Mouse (Mus musculus) hindbrain, embryonic 10.5 days (tissue): ENCODE measurements around the gene Pcbp4. TPM values are rescaled to one million over a fixed set of nuclear protein-coding genes. Genes with fewer than 3 reads are reported as not detected.

ENCODE experiments used
- DNase-seq: peaks from one replicate; pipeline ENCODE4 v3.0.0-alpha.2; 2017; ENCODE audit warnings: low spot score
- H3K27ac ChIP-seq: fragments of 300-500 bp; sonication (generic); 2 replicates; pipeline ENCODE4 v1.5.1; 2016; ENCODE audit warnings: mild to moderate bottlenecking, moderate library complexity
- H3K27me3 ChIP-seq: fragments of 300-500 bp; sonication (generic); 2 replicates; pipeline ENCODE4 v1.6.1; 2016; ENCODE audit warnings: mild to moderate bottlenecking; ENCODE audit not compliant: poor library complexity, insufficient read depth, severe bottlenecking
- H3K36me3 ChIP-seq: fragments of 300-500 bp; sonication (generic); 2 replicates; pipeline ENCODE4 v1.6.1; 2016; ENCODE audit warnings: mild to moderate bottlenecking, moderate library complexity
- H3K4me1 ChIP-seq: fragments of 300-500 bp; sonication (generic); replicated peaks from 2 replicates; pipeline ENCODE4 v1.6.1; 2016; ENCODE audit warnings: mild to moderate bottlenecking
- H3K4me3 ChIP-seq: fragments of 300-500 bp; sonication (generic); 2 replicates; pipeline ENCODE4 v1.5.1; 2016; ENCODE audit warnings: mild to moderate bottlenecking, moderate library complexity
- H3K9me3 ChIP-seq: fragments of 300-500 bp; sonication (generic); 2 replicates; pipeline ENCODE4 v1.6.1; 2016; ENCODE audit warnings: mild to moderate bottlenecking, moderate library complexity
- WGBS: fragments of 180-500 bp; shearing (Covaris S2); methylation state at CpG from one replicate; pipeline ENCODE4 v1.1.7; 2016; 5-methylcytosine and 5-hydroxymethylcytosine counted together
- polyA plus RNA-seq: library from polyadenylated mRNA; unstranded; fragments of >200 nt; fragmentation: Nextera tagmentation; extraction: Ambion mirVana; gene quantifications from 2 replicates; pipeline ENCODE4 v1.2.1, GENCODE M21; 2016

The Pcbp4 gene
- polyA plus RNA-seq, 1 experiment from 2014 or later: 430 TPM

DNA sequence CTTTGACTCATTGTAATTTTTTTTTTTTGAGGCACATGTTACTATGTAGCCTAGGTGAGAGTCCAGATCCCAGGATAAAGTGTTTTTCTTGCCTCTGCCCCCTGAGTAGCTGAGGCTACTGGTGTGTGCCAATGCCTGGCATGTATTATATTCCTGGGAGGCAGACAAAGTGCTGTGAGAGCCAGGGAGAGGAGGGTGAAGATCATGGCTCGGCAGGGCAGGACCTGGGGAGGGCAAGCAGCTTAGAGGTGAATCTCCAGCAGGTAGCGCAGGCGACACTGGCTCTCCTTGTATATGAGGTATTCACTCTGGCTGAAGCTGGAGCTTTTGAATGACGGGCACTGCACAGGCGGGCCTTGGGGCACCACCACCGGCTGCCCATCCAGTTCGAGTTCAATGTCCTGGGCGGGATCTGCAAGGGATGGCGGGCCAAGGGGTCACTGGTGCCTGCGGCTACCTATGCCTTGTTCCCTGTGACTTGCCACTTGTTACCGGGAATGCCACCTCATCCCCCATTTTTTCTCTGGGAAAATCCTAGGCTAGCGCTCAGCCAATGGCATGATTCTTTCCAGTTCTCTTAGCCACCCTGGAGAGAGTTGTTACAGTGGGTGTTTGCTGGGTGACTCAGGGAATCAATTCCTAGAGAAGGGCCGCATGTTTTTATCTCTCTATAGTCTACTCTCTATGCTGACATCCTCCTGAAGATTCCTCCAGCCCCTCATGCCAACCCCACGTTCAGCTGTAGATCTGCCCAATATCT, 18.1 kb downstream of the Pcbp4 start:
- Histone ChIP-seq H3K36me3 (peaks cover 2% of the 10 kb centered on the region), H3K4me3 (no peak overlapping the region), H3K9me3 (no peaks in the 10 kb centered on the region), H3K27me3 (peaks cover 21% of the 10 kb centered on the region), H3K27ac (peak overlapping the region; percentile 50; the same call in 1 of the 2 replicates), H3K4me1 (peaks cover 59% of the 10 kb centered on the region)
- no peak for DNase-seq
- 57% methylated on average over 14 of the region's 14 CpGs for WGBS

DNA sequence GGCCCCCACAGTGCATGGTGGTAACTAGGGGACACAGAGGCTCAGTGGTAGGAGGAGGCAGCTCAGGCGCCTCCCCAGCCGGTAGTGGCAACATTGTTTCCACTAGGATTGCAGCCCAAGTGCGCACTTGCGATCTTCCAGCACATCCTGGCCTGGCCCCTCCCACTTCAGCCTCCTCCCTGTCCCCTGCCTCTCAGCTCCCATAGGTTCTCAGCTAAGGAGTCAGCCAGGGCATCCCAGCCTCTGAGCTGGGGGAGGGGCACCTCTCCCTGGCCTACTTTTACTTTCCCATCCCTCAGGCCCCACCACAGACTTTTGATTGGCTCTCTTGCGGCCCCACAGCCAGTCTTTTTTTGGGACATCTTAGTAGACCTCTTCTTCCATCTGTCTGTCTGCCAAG, 18.8 kb downstream of the Pcbp4 start:
- peaks cover 66% of the 10 kb centered on the region for H3K4me1 ChIP-seq
- no peaks in the 10 kb centered on the region for H3K36me3 ChIP-seq
- peak overlapping the region; percentile 50; the same call in 1 of the 2 replicates for H3K27ac ChIP-seq
- peak overlapping the region; percentile 19; the same call in 1 of the 2 replicates for H3K4me3 ChIP-seq
- H3K27me3 ChIP-seq: peaks cover 20% of the 10 kb centered on the region
- peak; percentile 33 for DNase-seq
- no peaks in the 10 kb centered on the region for H3K9me3 ChIP-seq
- whole genome bisulfite sequencing: 13% methylated on average over 5 of the region's 5 CpGs

DNA sequence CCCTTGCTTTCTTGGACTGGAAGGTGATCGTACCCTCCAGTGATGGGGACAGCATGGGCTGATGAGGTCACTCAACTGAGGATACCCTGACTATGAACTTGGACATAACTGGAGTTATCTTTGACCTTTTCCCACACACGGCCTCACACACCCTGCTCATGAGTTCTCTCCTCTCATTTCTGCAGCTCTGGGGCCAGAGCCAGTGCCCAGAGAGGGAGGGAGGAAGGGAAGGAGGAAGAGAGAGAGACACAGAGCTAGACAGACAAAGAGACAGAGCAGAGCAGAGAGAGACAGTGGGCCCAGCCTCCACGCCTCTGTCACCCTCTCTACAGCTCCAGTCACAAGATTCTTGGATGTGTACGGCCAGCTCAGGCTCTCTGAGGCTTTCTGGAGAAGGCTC, 19.2 kb downstream of the Pcbp4 start:
- H3K4me1 ChIP-seq: peaks cover 70% of the 10 kb centered on the region
- peak overlapping the region; percentile 35 for H3K27ac ChIP-seq
- H3K36me3 ChIP-seq: no peaks in the 10 kb centered on the region
- no peaks in the 10 kb centered on the region for H3K9me3 ChIP-seq
- 76% methylated on average over 4 of the region's 4 CpGs for WGBS
- H3K27me3 ChIP-seq: peaks cover 20% of the 10 kb centered on the region
- no peak overlapping the region for H3K4me3 ChIP-seq
- no peak for DNase-seq

DNA sequence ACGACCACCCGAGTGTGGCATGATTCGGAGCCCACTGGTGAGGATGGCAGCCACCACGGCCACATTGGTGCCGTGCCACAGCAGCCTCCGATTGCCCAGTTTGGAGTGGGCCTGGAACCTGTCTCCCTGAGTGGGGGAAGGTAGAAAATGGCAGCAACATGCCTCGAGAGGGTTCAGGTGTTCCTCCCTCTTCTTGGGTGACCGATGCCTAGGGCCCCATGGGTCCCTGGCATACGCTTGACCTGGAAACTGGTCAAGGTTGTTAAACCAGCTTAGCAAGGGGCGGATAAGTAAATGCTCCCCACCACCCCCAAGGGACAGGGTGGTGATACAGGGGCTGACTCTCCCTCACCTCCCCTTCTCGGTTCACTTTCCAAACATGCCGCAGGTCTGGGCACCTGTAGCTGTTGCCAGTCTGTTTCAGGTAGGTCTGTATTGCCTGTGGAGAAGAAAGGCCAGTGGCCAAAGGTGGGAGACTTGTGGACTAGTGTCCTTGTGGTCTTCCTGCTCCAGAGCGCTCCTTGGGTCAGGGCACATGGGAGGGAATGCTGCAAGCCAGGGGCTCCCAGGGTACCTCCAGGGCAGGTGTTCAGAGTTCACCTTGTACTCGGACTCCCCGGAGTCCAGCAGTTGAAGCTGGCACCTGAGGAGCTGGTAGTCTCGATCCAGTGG, 20.1 kb downstream of the Pcbp4 start:
- H3K27me3 ChIP-seq: peaks cover 20% of the 10 kb centered on the region
- no peak overlapping the region for H3K4me3 ChIP-seq
- H3K4me1 ChIP-seq: peaks cover 79% of the 10 kb centered on the region
- H3K9me3 ChIP-seq: no peaks in the 10 kb centered on the region
- no peaks in the 10 kb centered on the region for H3K36me3 ChIP-seq
- WGBS: 91% methylated on average over 16 of the region's 16 CpGs
- peak overlapping the region; percentile 81; the same call in 1 of the 2 replicates for H3K27ac ChIP-seq
- no peak for DNase-seq

DNA sequence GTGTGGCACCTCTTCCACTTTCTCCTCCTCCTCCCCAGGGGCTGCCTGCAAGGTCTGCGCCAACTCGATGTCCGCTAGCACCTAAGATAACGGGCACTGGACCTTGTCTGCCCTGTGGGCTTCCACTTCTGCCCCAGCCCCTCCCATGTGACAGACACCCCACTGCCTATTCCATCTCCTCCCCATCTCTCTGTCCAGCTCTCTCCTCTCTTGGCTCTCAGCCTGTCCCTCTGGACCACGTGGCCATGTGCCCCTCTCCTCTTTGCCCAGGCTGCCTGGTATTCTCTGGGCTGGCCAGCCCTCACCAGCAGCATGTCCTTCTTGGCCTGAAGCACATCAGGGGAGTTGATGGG, 20.6 kb downstream of the Pcbp4 start:
- Histone ChIP-seq H3K4me1 (peaks cover 84% of the 10 kb centered on the region), H3K27me3 (peaks cover 20% of the 10 kb centered on the region), H3K4me3 (no peak overlapping the region; the same call in 1 of the 2 replicates), H3K9me3 (no peaks in the 10 kb centered on the region), H3K27ac (peak overlapping the region; percentile 81), H3K36me3 (no peaks in the 10 kb centered on the region)
- WGBS: 85% methylated on average over 5 of the region's 5 CpGs
- no peak for DNase-seq

DNA sequence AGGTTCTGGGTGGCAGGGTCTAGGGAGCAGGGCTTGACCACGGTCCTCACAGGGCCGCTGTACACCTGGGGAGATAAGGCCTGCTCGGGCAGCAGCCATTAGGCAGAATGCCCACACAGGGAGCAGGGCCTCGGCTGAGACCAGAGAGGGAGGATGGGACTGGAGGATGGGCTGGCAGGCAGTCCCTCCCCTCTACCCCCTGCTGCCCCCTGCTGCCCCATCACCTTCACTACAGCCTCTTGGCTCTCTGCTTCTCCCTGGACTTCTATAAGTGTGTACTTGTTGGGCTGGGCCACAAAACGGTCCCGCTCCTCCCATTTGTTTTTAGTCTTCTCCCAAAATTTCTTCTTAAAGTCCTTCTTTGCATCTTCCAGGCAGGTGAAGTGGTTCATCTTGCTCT, 21.4 kb downstream of the Pcbp4 start:
- DNase-seq: peak; percentile 86
- peak overlapping the region; percentile 81 for H3K27ac ChIP-seq
- H3K36me3 ChIP-seq: peaks cover 4% of the 10 kb centered on the region
- peaks cover 20% of the 10 kb centered on the region for H3K27me3 ChIP-seq
- no peaks in the 10 kb centered on the region for H3K9me3 ChIP-seq
- H3K4me1 ChIP-seq: peaks cover 84% of the 10 kb centered on the region
- peak overlapping the region; percentile 3; the same call in 1 of the 2 replicates for H3K4me3 ChIP-seq
- 4% methylated on average over 6 of the region's 6 CpGs for WGBS

DNA sequence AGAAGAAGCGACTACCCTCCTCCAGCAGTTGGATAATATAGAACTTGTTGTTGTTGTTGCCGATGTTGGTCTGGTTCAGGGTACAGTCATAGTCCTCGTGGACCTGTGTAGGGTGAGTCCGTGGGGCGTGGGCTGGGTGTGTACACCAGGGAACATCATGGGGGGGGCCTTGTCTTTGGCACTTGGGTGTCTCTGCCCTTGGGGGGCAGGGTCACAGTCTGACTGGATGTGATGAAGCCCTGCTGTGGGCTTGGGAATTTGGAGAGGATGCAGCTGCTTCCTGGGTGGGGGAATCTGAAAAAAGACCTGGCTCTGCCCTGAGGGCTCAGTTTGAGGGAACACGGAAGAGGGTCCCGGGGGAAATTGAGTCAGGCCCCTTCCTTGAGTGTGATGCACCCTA, 22.0 kb downstream of the Pcbp4 start:
- peaks cover 15% of the 10 kb centered on the region; the same call in 1 of the 2 replicates for H3K27me3 ChIP-seq
- peak overlapping the region; percentile 80 for H3K27ac ChIP-seq
- WGBS: 66% methylated on average over 7 of the region's 7 CpGs
- H3K9me3 ChIP-seq: no peaks in the 10 kb centered on the region
- DNase-seq: no peak
- H3K4me1 ChIP-seq: peaks cover 80% of the 10 kb centered on the region
- H3K4me3 ChIP-seq: 0 out of 2 replicates have a peak overlapping the region, but pooled peaks have one; percentile 3
- H3K36me3 ChIP-seq: peaks cover 10% of the 10 kb centered on the region

DNA sequence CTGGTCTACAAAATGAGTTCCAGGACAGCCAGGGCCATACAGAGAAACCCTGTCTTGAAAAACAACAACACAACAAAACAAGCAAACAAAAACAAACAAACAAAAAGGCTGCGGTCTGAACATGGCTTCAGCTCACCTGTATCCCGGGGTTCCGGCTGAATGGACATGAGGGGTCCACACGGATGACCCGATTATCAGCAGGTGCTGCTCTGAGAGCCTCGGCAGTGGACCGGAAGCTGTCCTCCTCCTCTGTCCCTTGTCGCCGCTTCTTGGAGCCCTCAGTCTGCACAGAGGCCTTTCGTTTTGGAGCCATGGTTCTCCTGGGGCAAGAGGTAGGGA, 22.5 kb downstream of the Pcbp4 start, which contains the start of gene Rrp9:
Gene Rrp9 (plus strand): TSS at position 301 of the 339 bp plus-strand sequence.
- H3K27ac ChIP-seq: peak within 1 kb of the TSS; percentile 80
- no peaks in the 10 kb centered on the region for H3K9me3 ChIP-seq
- peaks cover 16% of the 10 kb centered on the region for H3K36me3 ChIP-seq
- WGBS: 90% methylated on average over 10 of the region's 10 CpGs
- DNase-seq: no peak
- peaks cover 80% of the 10 kb centered on the region for H3K4me1 ChIP-seq
- H3K27me3 ChIP-seq: peaks cover 14% of the 10 kb centered on the region; the same call in 1 of the 2 replicates
- H3K4me3 ChIP-seq: peak within 1 kb of the TSS; percentile 83

DNA sequence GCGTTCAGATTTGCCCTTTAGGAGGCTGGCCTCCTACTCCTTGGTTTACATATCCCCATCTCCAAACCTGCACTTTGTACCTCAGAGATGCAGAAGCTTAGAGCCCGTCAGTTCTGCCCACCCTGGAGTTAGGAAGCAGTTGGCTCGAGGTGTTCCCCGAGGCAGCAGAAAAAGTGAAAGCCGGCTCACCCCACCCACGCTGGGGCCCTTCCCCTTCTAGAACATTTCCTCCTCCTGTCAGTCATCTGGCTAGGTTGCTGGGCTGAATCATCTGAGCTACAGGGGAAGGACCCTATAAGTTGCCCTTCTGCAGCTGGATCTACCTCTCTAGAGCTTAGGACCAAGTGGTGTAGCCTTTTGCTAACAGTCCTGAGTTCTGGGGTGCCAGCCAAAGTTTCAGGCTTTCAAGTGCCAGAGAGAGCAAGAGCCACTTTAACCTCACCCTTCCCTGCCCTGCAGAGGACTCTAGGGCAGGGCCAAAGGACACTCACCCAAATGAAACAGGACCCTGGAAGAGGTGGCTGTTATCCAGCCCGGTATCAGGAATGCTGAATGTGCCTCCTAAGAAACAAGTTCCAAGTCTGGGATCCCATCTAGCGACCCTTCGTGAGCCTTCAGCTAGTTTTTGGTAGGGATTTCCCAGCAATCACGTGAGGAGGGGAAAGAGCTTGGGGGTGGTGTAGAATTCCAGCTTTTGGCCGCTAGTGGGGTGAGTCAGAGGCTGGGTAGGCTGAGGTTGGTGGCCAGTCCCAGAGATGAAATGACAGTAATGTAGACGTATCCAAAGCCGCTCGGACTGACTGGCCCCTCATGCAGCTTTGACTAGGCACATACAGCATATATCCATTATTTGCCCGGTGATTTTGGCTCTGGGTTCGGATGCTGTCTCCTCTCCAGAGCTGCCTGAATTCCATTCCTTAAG, 23.2 kb downstream of the Pcbp4 start:
- Histone ChIP-seq H3K27me3 (peaks cover 8% of the 10 kb centered on the region; the same call in 1 of the 2 replicates), H3K27ac (peak overlapping the region; percentile 73), H3K4me1 (peaks cover 78% of the 10 kb centered on the region), H3K9me3 (no peaks in the 10 kb centered on the region), H3K36me3 (peaks cover 22% of the 10 kb centered on the region), H3K4me3 (peak overlapping the region; percentile 83)
- no peak for DNase-seq
- WGBS: 38% methylated on average over 16 of the region's 16 CpGs

DNA sequence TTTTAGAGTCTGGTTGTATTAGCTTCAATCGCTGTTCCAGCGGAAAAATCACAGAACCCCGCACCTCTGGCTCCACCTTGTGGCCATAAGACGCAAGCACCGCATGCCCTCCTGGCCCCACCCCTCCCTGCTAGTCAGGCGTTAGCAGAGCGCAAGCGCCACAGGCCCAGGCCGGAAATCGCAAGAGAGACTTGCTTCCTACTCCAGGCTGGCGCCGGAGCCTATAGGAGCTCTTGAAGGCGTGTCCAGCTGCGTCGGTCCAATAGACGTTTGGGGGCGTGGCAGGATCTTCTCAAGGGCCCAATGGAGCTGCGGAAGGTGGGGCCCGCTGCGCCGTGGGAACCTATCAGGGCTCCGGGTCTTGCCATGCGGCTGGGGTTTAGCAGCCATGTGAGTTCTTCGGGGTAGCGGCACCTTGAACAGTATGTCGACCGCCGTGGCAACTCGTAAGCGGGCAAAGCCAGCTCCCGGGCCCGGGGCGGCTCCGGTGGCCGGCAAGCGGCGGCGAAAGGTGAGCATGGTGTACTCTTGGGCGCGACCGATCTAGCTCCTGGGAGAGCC, 23.9 kb downstream of the Pcbp4 start, which contains the start of gene Parp3:
Gene Parp3 (minus strand): TSS at position 26 of the 561 bp plus-strand sequence.
- Histone ChIP-seq H3K27ac (peak within 1 kb of the TSS; percentile 80), H3K9me3 (no peaks in the 10 kb centered on the region), H3K36me3 (peaks cover 30% of the 10 kb centered on the region), H3K4me3 (peak within 1 kb of the TSS; percentile 83), H3K4me1 (peaks cover 70% of the 10 kb centered on the region), H3K27me3 (peaks cover 6% of the 10 kb centered on the region; the same call in 1 of the 2 replicates)
- DNase-seq: peak; percentile 100
- WGBS: under 1% methylated on average over 41 of the region's 41 CpGs

DNA sequence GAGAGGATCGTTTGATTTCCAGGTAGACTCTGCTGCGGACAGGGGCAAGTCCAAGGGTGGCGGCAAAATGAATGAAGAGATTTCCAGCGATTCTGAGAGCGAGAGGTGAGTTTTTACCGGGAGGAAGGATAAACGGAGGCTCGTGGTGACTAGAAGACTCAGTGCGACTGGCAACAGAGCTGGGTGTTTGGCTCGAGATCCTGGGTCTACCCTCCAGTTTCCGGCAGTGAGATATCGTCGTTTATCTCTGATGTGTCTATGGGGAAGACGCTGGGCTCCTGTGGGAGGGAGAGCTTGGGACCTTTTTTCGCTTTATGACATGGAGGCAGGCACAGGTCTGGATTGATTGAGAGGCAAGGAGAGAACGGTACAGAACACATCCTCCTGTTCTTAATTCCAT, 24.6 kb downstream of the Pcbp4 start:
- Histone ChIP-seq H3K9me3 (no peaks in the 10 kb centered on the region), H3K4me3 (peak overlapping the region; percentile 83), H3K27ac (peak overlapping the region; percentile 80), H3K27me3 (peaks cover 2% of the 10 kb centered on the region; the same call in 1 of the 2 replicates), H3K36me3 (peaks cover 34% of the 10 kb centered on the region), H3K4me1 (peaks cover 64% of the 10 kb centered on the region)
- DNase-seq: no peak
- WGBS: 8% methylated on average over 16 of the region's 16 CpGs

DNA sequence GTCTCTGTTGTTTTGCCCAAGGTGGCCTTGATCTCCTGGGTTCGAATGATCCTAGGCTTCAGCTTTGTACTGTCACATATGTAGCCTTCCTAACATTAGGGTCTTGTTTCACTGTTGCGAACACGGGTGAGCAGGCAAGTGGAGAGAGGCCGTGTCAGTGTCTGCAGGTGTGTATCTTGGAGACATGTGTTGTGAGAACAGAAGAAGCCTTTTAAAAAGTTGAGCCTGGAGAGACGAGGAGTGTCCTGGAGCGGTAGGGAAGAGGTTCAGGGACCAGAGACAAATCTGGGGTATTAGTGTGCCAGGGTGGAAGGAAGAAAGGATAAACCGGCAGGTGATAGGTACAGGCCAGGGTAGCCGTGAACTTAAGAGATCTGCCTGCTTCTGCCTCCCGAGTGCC, 25.0 kb downstream of the Pcbp4 start:
- H3K4me3 ChIP-seq: peak overlapping the region; percentile 83
- 81% methylated on average over 9 of the region's 9 CpGs for WGBS
- no peak for DNase-seq

More for the DNA sequence above, 25.0 kb downstream of the Pcbp4 start:
- Histone ChIP-seq H3K27ac (no peak overlapping the region), H3K36me3 (peaks cover 39% of the 10 kb centered on the region), H3K9me3 (no peaks in the 10 kb centered on the region), H3K27me3 (no peaks in the 10 kb centered on the region), H3K4me1 (peaks cover 60% of the 10 kb centered on the region)
